Mouse (Mus musculus) adrenal gland, postnatal 14 days (tissue): ENCODE data around the gene Clasrp. TPM values are rescaled to one million over a fixed set of nuclear protein-coding genes. Genes with fewer than 3 reads are reported as not detected.

Source experiments
- DNase-seq: peaks from one replicate; pipeline ENCODE4 v3.0.0; 2021; ENCODE audit warnings: mixed read lengths
- total RNA-seq: library from RNA; stranded (reverse); gene quantifications from 2 replicates; pipeline ENCODE4 v1.2.3, GENCODE M21; 2021

Clasrp gene
- total RNA-seq, 1 experiment from 2014 or later, result 36.9 TPM

DNA sequence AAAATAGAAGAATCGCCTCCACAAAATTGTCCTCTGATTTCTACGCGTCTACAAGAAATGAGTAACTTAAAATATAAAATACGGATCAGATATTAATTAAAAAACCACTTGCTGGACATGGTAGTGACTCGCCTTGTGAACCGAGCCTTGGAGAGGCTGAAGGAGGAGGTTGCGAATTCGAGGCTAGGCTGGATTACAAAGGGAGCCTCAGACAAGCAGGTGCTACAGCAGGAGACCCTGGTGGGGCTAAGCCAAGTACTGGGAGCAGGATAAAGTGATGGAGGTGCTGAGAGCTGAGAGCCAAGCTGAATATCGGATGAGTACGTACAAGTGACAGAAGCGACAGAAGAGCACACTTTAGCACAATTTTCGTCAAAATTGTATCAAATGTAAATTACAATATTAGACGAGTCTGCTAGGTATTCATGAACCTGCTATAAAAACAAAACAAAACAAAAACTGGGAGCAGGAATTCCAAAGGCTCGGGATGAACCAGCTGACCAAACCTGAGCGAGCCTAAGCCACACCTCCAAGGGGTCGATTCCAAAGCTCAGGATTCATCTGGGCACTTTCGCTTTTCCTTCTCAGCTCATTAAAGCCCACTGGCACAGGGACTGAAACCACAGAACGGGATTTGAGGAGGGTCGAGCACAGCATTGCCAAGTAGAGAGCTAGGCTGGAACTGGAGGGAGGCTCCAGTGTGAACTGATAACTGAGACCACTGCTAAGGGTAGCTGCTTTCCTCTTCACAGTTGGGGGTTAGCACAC lies 41.5 kb downstream of the Clasrp start, which contains the start of gene Ppp1r37:
Gene Ppp1r37 (minus strand): TSS at position 434 of the 768 bp plus-strand sequence.
- DNase-seq, result peak; percentile 58

DNA sequence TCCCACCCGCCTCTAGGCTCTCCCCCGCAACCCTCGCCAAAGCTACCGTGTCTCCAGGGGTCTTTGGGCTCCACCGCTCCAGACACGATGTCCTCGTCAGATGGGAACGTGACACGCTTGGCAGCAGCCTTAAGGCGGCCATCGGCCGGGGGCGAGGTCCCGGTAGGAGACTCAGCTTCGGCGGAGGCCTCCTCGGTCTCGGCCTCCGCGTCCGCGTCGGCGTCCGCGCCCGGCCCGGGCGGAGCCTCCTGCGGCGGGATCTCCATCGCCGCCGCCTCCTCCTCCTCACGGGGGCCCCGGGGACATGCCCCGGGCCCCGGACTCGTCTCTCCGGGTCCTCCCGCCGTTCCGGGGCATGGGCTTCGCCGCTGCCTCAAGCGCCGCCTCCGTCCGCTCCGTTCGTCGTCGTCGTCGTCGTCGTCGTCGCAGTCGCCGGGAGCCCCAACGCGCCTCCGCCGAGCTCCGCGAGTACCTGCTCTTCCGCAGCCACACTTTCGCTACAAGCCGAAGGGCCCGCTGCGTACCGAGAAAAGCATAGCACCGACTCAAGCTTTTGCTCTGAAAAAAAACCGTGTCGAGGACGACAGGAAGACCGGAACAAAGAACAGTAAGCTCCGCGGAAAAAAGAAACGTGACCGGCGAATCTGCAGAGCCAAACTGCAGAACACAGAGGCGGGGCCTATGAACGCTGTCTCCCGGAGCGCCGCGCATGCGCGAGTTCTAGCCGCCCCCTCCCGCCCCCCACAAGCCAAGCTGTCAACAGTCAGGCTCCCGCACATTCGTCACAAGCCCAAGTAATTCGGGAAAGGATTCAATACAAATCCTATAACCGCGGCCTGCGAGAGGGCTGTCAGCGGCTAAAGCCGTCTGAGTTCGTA lies 42.3 kb downstream of the Clasrp start:
- DNase-seq, result peak; percentile 97

DNA sequence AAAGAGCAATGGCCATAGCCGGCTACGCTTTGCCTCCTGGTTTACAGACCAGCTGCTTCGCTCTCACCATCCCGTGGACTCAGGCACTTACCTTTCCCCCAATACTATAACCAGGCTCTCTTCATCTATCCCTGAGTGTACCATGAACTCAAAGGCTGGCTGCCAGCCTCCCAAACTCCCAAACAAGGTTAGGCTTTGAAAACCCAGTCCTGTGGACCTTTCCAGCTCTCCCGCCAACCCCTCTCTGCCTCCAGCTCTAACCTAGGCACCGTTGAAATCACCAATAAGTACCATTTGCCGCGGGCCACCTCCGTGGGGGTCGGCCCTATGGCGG lies 42.9 kb downstream of the Clasrp start:
- no peak for DNase-seq

DNA sequence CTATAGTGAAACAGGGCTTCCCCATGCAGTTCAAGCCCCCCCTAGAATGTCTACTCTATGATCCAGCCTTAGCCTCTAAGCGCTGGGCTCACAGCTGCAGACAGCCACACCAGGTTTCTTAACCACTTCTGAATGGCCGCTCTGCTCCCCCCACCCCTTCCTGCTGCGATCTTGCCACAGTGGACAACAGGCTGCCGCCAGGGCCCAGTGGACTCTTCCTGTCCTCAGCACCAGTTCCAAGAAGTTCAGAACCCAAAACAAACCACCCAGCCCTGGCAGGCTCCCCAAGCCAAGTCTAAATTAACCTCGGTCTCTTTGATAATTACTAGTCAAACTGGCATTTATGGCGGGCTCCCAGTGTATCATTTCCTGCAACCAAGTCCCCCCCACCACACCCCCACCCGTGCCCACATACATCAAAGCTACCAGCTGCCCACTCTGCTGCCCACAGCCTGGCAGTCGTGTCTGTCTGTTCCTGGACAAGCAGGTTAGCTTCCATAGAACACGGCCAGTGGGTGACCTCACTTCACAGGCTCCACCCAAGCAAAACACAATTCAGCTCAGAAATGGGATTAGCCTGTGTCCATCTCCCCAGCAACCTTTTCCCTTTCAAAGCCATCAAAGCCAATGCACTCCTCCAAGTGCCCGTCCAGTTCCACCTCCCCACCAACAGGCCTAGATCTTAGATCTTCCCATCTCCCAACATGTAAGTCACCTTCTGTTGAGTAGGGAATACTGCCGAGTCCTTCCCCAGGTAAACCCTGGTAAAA lies 43.6 kb downstream of the Clasrp start:
- peak; percentile 51 for DNase-seq

DNA sequence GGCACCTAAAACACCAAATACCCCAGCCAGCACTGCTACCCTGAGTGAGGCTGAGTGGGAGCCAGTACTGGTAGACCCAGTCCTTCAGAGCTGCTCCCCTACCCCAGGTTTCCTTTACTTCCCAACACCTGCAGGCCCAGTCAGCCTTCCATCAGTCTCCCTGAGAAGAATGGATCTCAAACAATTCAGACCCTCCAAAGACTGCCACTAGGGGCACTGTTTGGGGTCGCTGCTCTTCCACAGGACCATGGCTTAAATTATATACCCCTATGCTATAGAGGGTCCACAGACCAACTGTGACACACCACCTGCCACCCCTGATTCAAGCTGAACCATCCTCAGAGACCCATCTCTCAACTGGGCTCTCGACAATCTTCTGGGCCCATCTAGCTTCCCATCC lies 45.3 kb downstream of the Clasrp start:
- no peak for DNase-seq

DNA sequence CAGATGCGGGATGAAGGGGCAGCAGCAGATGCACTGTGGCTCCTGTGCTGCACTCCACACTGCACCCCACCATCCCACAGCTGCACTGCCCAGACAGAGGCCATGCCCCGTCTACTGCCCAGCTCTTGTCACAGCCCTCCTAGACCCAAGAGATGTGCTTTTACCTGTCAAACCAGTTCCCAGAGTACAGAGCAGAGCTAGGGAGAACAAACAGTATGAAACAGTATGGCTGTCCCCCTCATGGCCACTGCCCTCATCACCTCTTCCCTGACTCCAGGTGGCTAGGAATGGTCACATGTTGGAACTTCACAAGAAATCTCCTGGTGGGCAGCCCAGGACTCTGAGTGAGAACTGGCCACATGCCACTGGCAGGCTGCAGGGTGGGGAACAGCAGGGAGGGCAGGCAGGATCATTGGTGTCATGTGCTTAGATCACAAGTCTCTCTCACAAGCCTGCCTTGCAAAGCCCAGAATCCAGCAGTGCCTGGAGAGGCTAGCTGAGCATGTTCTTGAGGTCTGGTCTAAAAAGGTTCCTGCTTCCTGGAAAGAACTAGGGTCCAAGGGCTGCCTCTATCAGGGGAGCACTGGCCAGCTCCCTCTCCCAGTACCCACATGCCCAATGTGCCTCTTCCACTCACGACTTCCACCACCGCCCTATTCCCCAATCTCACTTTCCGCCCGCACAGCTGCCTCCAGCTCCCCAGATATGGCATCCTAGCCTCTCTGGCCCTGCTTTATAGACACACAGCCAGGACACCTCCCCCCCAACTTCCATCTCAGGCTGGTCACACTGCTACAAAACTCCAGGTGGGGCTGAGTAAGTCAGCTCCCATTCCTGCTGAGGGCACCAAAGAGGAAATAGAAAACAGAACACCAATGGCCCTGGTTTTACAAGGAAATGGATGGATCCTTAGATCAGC lies 46.0 kb downstream of the Clasrp start:
- DNase-seq, result no peak

DNA sequence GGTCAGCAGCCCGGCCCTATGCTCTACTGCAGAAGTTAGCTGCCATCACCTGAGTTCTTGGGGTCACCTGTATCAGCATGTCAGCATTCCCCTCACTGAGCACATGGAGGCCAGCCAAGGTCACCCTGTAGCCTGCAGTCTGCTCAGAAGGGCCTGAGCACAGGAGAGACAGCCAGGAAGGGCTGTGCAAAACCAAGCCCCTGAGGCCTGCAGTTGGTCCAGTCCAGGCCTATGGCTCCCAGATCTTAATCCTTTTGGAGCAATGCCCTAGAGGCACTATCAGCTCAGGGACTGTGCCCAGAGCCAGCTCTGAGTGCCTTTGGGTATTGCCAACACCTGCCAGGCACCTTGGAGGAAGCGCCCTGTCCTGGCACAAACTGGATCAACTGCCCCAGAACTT lies 47.2 kb downstream of the Clasrp start:
- DNase-seq, result no peak

DNA sequence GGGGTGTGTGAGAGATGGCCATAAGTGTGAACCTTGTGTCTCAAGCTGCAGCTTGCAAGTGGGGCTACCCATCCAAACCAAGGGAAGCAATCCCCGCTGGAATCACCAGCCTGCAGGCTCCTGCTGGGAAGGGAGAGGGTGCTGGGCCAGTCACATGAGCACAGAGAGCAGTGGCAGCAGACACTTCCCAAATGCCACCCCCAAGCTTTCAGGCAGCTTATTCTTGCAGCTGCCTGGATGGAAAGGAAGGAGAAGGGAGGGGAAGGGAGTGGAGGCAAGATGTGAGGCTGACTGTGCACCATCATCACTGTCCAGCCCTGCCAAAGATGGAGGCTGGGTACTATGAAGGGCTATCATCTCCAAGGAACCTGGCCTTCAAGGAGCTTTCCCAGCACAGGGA lies 50.1 kb downstream of the Clasrp start:
- DNase-seq, result no peak

DNA sequence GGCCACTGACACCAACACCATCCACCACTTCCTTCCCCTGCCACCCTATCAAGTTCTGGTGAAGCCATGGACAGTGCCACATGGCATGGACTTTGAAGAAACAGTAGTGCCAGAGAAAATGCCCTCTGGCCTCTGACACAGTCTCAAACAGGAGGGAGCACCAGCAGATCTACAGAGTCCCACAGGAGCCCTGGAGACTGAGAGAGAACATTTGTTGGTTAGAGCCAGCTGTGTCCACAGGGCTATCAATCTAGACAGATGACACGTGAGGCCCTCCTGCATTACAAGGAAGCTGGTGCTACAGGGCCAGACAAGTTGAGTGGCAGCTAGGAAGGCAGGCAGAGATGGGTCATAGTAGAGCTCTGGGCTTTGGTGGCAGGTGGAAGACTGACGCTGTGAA lies 51.8 kb downstream of the Clasrp start:
- DNase-seq, result peak; percentile 48

DNA sequence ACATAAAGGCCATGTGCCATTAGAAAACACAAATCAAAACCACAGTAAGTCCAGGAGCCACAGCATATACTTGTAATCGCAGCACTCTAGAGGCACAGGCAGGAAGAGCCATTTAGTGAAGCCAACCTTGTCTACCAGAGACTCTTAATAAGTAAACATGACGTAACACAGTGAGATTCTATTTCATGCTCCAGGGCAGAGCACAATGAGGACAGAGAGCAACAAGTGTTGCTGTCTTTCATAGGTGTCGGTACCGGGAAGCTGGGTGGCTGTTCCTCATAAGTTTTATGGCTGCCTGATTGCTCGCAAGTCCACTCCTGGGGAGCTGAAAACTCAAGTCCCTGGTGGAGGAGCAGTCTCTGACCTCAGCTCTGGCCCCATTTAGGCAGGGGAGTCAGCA lies 52.7 kb downstream of the Clasrp start:
- DNase-seq, result no peak

DNA sequence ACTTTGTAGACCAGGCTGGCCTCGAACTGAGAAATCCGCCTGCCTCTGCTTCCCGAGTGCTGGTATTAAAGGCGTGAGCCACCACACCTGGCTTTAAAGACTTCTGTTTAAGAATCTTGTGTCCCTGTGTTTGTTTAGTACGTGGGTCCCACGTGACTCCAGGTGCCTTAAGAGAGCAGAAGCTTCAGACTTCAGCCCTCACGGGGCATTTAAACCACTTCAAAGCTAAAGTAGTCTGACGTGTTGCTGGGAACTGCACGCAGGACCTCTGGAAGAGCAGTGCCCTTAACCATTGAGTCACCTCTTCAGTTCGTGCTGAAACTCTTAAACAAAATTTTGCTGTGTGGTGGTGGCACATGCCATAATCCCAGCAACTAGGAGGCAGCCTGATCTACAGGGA lies 54.9 kb downstream of the Clasrp start:
- no peak for DNase-seq

DNA sequence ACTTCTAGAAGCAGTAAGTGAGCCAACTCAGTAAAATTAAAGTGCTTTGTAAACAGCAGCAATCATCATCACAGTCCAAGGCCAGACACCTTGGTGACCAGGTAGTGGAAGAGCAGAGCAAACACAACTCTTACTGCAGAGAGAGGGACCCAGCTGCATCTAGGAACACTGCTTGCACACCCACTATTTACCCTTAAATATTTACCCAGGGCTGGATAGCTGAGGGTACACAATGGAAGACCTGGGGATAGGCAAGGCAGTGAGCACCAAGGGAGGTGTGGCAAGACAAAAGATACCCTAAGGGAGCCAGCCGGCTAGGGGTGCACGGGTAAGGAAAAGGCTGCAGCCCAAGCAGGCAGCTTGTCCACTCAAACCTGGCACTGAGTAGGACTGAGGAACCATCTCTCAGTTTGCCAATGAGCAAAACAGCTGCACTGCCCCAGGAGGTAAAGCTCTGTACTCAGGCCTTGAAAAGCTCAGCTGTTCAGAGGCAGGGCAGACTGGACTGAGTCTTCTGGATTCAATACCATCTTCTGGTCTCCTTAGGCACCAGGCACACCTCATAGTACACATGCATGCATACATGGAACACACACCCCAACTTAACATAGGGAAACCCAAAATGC lies 56.8 kb downstream of the Clasrp start:
- no peak for DNase-seq

DNA sequence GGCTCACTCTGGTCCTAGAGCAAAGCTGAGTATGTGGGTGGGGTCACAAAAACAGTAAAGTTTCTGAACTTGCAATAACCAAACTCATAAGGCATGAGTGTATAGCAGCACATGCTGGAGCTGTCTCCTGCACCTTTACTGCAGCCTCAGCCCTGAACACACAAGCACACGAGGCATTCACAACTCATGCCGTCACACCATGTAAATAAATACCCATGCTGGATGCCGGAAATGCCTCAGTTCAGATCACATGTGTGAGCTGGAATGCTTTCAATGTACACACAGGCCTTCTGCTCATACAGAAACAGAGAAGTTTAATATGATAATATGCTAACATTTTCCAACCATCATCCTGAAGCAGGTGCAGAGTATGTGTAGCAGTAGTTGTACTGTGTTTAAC lies 58.3 kb downstream of the Clasrp start:
- no peak for DNase-seq

DNA sequence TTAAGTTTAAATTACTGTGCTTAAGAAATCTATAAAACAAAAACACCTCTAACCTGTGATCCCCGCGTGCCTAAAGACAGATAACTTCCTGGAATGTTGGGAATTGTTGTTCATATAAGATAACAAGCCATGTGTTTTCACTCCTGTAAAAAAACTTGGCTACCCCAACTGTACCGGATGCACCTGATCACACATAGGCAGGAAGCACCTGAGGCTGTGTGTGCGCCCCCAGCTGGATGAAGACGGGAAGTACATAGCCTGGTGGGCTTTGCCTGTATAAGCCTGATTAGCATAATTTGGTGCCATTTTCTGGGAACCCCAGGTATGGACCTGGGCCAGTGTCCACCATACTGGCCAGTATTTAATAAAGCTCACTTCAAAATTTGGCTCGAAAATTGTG lies 60.7 kb downstream of the Clasrp start:
- no peak for DNase-seq

DNA sequence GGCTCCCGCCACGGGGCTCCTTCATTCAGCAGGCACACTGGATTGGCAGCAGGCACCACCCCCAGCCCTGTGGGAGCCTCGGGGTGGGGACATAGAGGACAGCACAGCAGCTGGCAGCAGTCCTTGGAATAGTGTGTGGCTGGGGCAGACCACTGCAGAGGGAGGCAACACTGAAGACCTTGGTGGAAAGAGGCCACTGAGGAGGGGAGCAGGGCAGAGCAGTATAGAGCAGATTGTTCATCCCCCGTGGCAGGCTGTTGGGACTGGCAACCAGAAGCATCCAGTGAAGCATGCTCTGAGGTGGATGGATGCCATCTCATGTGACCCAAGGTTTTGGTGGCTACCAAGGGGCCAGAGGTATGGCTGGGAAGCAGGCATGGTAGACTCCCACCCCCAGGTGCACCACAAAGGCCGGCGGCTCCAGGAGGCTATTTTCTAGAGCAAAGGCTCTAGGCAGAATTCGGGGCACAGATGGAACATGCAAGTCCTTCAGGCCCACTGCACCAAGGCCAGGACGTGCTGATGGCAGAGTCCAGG lies 62.1 kb downstream of the Clasrp start:
- DNase-seq, result peak; percentile 71

DNA sequence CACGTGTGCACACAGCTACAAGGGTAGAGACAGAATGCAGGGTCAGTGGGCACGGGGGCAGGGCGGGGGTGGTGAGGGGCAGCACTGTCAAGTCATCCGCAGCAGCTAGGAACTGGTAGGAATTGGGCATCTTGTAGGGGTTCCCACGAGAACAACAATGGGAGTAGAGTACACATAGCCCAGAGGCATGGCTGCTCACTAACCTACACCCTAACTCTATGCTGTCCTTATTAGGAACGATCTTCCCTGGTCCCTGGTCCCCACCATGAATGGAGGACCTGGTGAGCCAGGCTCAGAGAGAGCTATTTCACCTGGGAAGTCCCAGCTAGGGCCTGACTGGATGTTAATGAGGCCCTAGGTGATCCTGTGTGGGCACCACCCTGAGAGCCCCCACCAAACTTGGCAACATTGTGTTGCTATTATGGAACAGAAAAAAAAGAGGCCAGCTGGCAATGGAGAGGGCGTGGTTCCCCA lies 62.6 kb downstream of the Clasrp start:
- no peak for DNase-seq

DNA sequence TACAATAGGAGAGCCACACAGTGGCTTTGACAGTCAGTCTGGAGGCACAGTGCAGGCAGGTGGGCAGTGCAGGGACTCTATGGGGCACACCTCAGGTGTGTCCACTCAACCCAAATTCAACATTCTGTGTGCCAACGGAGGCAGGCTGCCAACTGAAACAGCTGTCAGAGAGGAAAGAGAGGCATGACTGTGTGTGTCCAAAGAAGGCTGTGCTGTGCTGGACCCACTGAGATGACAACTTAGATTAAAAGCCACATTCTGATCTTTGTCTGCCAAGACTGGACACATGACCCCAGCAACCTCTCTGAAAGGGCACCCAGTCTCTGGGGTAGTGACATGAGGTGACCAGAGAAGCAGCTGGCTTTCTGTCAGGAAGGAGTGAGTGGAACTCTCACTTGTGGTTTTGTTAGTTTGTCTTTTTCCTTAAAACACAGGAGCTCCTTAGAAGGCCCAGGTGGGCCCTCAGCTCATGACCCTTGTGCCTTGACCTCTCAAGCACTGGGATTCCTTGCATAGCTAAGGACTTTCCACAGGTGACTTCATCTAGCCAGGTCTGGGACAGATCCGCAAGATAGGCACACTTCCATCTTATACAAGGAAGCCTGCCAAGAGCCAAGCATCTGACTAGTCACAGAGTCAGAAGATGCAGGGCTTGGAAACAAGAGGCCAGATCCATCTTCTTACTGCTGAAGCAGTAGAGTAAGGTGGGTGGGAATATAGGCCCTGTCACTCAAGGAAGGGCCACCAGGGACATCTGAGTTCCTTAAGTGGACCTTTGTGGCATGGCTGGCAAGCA lies 63.3 kb downstream of the Clasrp start:
- no peak for DNase-seq

DNA sequence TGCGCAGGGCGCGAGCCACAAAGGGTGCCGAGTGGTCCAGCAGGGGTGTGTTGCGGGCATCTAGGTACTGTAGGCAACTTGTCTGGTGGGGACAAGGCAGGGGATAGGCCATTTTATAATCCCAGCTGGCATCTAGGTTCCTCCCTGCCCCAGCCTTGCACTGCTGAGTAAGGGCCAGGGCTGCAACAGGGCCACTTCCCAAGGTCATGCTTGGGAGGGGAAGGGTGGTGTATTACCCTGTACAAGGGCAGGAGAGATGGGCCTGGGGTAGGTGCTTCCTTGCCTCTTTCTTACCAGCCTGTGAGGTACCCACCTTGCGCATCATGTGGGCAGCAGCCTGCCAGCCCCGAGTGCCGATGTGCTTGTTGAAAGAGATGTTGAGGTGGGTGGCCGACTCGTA lies 69.6 kb downstream of the Clasrp start:
- DNase-seq, result no peak

DNA sequence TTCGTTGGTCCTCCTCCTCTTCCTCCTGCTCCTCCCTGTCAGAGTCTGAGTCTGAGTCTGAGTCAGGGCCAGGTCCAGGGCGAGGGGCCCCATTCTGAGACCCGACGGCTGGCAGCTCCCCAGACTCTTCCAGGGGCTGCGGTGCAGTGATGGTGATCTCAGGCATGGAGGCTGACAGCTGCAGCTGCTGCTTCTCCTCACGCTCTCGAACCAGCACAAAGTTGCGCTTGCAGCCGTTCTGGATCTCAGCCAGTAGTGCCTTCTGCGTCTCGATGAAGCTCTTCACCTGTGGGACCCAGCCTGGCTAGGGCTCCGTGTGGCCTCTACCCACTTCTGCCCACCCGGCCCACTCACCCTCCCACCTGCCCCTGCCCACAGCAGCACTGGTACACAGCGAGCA lies 72.0 kb downstream of the Clasrp start:
- DNase-seq, result no peak

DNA sequence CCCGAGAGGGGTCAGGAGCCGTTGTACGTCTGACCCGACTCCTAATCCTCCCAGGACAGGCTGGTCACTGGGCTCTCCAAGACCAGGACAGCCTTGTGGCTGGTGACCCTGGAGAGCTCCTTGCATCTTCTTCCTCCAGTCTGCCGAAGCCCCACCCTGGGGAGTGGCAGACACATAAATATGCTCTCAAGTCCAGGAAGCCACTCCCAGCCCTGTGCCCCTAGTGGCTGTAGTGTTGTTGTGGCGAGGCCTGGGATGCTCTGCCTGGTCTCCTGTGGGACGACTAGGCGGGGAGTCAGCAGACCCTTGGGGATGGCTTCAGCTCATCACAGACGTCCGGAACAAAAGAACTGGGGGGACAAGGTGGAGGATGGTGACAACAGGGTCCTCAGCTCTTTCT lies 73.2 kb downstream of the Clasrp start:
- DNase-seq, result no peak
